Mouse (Mus musculus) spleen, postnatal 36 days (tissue): ENCODE results near the gene Rhcg.
A peak's percentile ranks its signal among the peaks of the same experiment; 100 is the strongest.

Experiments used
- DNase-seq, 2 experiments: peaks; one replicate each; pipeline ENCODE4 v3.0.0; 2022; ENCODE audit warnings: low spot score in 2 of 2, mixed read lengths in 1 of 2

Rhcg gene

DNA sequence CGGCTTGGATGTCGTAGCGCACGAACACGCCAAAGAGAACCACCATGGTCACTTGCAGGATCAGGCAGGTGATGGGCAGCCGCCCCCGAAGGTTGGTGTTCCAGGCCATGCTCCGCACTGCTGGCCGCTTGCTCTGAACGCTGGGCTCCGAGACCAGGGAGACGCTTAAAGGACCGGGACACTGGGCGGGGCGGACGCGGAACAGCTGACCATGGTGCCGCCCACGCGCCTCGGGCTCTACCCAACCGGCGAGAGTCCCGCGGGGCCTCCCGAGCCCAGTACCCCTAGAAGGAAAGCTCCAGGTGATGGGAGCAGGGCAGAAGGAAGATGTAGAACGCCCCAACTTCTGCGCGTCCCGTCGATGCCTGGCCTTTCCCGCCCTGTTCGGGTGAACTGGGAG lies at the start of gene Rhcg:
Gene Rhcg (minus strand): TSS at position 240 of the 400 bp plus-strand sequence.
- no peak for DNase-seq

DNA sequence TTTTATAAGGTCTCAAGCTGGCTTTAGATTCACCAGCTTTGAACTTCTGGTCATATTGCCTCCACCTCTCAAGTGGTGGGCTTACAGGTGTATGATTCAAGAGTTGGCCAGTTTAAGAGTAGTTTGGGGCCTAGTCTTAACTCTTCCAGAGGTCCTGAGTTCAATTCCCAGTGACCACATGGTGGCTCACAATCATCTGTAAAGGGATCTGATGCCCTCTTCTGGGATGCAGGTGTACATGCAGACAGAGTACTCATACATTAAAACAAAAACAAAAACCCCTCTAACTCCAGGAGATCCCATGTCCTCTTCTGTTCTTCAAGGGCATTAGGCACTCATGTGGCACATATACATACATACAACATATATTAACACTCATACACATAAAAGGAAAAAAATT lies 49.2 kb upstream of the Rhcg start:
- DNase-seq: no peak

DNA sequence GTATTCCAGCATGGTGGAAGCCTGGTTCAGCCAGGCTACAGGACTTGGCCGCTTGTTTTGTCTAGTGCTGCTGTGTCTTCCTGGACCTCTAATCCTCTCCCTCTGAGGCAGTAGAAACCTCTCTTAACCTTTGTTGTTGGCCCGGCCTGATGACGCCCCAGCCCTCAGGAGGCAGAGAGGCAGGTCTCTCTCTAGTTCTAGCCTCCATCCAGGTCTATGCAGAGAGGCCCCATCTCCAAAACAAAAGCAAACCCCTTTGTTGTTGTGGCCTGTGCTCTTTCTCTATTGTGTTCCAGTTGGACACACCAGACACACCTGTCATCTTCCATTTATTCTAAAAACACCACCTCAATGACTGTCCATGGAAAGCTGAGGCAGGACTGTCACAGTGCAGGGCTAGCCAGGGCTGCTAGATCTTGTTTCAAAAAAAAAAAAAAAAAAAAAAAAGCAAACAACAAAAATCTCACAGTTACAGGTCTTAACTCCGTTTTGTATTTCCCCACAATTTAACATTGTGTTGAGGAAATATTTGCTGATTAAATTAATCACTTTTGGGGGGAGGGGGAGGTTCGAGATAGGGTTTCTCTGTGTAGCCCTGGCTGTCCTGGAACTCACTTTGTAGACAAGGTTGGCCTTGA lies 43.9 kb upstream of the Rhcg start:
- no peak for DNase-seq

GRCm38 (mm10) chr7:79660291-79661150 lies 43.1 kb upstream of the Rhcg start:
- DNase-seq: no peak

DNA sequence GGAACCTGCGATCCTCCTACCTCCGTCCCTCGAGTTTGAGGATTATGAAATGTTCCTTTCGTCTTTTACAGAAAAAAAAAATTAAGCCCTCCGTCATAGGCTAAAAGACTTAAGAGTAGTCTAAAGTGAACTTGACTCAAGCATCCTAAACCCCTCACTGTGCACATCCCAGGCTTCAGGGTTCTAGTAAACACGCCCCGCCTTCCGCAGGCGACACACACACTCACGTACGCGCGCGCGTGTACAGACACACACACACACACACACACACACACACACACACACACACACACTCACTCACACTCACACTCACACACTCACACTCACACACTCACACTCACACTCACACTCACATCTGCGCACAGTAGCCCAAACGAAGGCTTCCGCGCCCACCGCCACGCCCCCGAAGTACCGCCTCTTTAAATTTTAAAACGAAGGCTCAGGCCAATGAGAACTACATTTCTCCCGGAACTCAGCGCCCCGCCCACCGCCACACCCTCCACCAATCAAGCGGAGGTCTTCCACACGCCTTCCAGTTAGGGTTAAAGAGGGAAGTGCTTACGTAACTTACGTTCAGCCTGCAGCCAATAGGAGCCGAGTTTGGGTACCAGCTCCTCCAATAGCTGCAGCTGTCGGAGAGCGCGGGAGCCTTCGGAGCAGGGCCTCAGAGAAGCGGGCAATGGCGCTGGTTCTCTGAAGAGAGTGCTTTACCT lies 42.3 kb upstream of the Rhcg start, which contains the start of gene Ticrr:
Gene Ticrr (plus strand): TSS at position 619 of the 713 bp plus-strand sequence.
- peak; percentile 97 to 99 for DNase-seq

GRCm38 (mm10) chr7:79654586-79654985 lies 37.1 kb upstream of the Rhcg start:
- no peak for DNase-seq

- DNase-seq: no peak
Measured at GRCm38 (mm10) chr7:79654185-79654584, 36.7 kb upstream of the Rhcg start.

GRCm38 (mm10) chr7:79649005-79649404 lies 31.5 kb upstream of the Rhcg start:
- peak in 1 of 2 experiments; percentile 8 for DNase-seq

DNA sequence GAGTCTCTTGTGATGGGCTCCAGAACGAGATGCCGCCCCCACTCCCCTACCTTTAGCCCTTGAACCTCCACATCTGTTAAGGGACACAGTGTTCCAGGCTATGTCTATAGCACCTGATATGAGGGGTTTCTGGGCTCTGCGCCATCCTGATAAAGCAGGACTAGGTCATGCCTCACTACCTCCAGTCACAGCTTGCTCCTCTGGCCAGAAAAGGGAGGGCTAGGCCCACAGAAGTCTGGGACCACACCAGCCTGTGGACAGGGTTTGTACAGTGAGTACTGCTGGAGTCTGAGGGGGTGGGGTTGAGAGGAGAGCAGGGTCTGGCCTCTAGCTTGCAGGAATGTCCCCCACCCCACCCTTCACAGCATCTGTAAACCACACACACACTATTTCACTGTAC lies 29.8 kb upstream of the Rhcg start:
- DNase-seq: no peak

GRCm38 (mm10) chr7:79631773-79632348 lies 14.4 kb upstream of the Rhcg start:
- DNase-seq: no peak

DNA sequence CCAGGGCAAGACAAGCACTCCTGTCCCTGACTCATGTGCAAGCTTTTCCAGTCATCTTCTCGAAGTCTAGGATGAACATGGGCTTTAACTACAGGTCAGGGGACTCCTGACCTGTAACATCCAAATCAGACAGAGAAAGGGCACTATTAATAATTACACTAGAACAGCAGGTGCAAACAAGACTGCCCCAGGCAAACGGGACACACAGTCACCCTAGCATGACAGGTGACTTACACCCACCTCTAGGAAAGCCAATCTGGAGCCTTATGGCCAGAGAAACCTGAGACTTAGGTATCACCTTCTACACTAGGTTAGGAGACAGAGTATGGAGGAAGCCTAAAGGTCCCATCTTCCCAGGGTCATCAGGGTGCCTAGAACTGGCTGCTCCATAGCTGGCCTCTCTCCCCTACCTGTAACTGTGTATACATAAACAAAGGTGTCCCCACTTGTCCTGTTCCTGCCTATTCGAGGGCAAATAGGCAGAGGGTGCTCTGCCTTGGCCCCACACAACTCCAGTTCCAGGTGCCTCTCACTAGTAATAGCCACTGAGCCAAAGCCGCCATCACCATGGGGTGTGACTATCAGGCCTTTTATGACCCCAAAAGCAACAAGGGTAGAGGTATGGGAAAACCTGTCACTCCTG lies 10.9 kb upstream of the Rhcg start:
- DNase-seq: no peak

GRCm38 (mm10) chr7:79626170-79626569 lies 8.7 kb upstream of the Rhcg start:
- DNase-seq: no peak

- no peak for DNase-seq
Measured at GRCm38 (mm10) chr7:79623086-79623485, 5.6 kb upstream of the Rhcg start.

GRCm38 (mm10) chr7:79619493-79619892 lies 2.0 kb upstream of the Rhcg start:
- DNase-seq: no peak

DNA sequence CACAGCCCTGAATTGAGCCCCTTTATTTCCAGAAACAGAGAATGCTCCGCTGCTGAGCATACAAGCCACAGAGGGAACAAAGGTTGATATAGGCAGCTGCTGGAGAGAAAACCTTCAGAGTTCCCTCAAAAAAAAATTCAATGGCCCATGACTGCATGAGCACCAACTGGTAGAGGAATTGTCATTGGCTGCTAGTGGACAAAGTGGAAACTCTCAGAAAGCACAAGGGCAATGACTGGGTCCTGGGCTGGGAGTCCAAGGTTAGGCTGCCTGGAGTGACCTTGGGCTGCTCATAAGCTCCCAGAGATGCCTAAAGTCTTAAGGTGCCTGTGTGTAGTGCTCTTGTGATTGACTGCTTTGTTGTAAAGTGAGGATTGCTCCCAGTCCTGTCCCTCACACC lies 1.5 kb downstream of the Rhcg start:
- no peak for DNase-seq

- DNase-seq: no peak
Measured at GRCm38 (mm10) chr7:79615008-79615407, 2.4 kb downstream of the Rhcg start.

DNA sequence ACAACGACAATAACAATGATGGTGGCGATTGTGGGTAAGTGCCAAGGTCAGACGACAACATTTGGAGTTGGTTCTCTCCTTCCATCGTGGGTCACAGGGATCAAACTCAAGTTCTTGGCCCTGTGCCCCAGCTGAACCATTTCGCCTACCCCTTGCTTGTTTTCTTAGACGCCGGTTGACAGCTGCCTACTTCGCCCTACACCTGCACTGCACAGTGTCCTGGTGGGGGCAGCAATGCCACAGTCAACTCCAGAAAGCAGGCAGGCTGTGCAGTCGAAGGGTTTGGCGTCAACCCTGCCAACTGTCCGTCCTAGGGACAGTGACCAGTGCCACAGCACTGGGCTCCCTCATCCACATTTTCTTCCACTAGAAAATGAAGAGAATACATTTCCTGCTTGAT lies 4.1 kb downstream of the Rhcg start:
- no peak for DNase-seq

GRCm38 (mm10) chr7:79612783-79613182 lies 4.7 kb downstream of the Rhcg start:
- DNase-seq: no peak

GRCm38 (mm10) chr7:79611901-79612300 lies 5.6 kb downstream of the Rhcg start:
- DNase-seq: no peak

GRCm38 (mm10) chr7:79607263-79607921 lies 10.1 kb downstream of the Rhcg start:
- DNase-seq: no peak

DNA sequence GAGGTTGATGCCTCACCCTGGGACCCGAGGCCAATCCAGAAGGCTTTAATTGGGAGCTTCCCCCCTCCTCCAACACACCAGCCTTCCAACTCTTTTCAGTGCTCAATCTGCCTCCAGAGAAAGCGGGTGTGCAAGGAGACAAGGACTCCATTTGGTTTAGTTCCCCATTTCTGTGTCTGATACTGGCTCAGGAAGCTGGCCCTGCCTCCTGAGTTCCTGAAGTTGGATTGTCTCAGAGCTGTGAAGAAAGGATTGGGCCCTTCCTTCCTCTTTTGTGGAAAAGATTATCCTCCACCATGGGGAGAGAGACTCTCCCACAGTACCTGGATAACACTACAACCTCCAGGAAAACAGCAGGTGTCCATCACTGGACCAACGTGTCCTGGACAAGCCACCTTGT lies 10.7 kb downstream of the Rhcg start:
- no peak for DNase-seq
